Mouse (Mus musculus) megakaryocyte, embryonic 14.5 days (primary cell): Measurements from ENCODE around the gene Csmd2.

ENCODE experiments used
- FLI1 ChIP-seq: IDR thresholded peaks from 2 replicates; pipeline ENCODE4 v1.6.1; 2012; ENCODE audit warnings: low read length, inconsistent platforms, mixed read lengths
- GATA1 ChIP-seq: IDR thresholded peaks from 3 replicates; pipeline ENCODE4 v1.6.1; 2012; ENCODE audit warnings: mixed read lengths, low read length, inconsistent platforms, borderline replicate concordance

- no peak for TF ChIP-seq GATA1
- TF ChIP-seq FLI1, result no peak
These were observed 100.6 kb downstream of the Csmd2 start for GRCm38 (mm10) chr4:128088264-128088663.
